Mouse (Mus musculus): ENCODE data around the gene Sidt1.

DNA sequence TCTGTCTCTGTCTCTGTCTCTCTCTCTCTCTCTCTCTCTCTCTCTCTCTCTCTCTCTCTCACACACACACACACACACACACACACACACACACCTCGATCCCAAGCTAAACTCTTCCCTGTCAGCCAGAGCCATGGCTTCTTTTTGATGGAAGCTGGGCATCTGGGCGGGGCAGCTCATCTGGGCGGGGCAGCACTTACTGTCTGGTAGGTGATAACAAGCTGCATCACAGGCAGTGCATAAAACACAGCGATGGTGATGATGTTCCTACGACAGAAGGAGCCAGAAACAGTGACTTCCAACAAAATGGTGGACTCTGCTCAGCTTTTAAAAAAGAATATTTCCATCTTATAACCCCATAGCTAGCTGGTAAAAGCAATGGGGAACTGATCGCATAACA is 67.4 kb downstream of the Sidt1 start:
- TF ChIP-seq CTCF (IDR thresholded peaks at IDR 0.05; ENCODE audit: low read depth) (no peak), EP300 (IDR thresholded peaks at IDR 0.05; ENCODE audit: low read depth) (no peak)
